Mouse (Mus musculus): ENCODE data around the gene Mlxipl.

Gene Mlxipl

GRCm38 (mm10) chr5:135079578-135079977 lies 10.1 kb upstream of the Mlxipl start:
- no peak for DNase-seq (ENCODE audit: low read depth, low spot score)

GRCm38 (mm10) chr5:135080539-135080938 lies 9.2 kb upstream of the Mlxipl start:
- DNase-seq (ENCODE audit: low read depth, low spot score), result no peak

GRCm38 (mm10) chr5:135086871-135087270 lies 2.8 kb upstream of the Mlxipl start:
- no peak for DNase-seq (ENCODE audit: low read depth, low spot score)

GRCm38 (mm10) chr5:135100981-135101380 lies 11.3 kb downstream of the Mlxipl start:
- no peak for DNase-seq (ENCODE audit: low read depth, low spot score)

GRCm38 (mm10) chr5:135103999-135104660 lies 14.4 kb downstream of the Mlxipl start:
- DNase-seq (ENCODE audit: low read depth, low spot score), result no peak

GRCm38 (mm10) chr5:135106758-135107256 lies 17.1 kb downstream of the Mlxipl start:
- peak; percentile 65 for DNase-seq (ENCODE audit: low read depth, low spot score)

- peak; percentile 24 for DNase-seq (ENCODE audit: low read depth, low spot score)
Measured at GRCm38 (mm10) chr5:135107521-135108501, 18.1 kb downstream of the Mlxipl start.

GRCm38 (mm10) chr5:135109017-135109416 lies 19.3 kb downstream of the Mlxipl start:
- no peak for DNase-seq (ENCODE audit: low read depth, low spot score)

GRCm38 (mm10) chr5:135109426-135109825 lies 19.7 kb downstream of the Mlxipl start:
- DNase-seq (ENCODE audit: low read depth, low spot score), result no peak

- no peak for DNase-seq (ENCODE audit: low read depth, low spot score)
Measured at GRCm38 (mm10) chr5:135109976-135110375, 20.3 kb downstream of the Mlxipl start.

- DNase-seq (ENCODE audit: low read depth, low spot score), result no peak
Measured at GRCm38 (mm10) chr5:135113782-135114181, 24.1 kb downstream of the Mlxipl start.

- no peak for DNase-seq (ENCODE audit: low read depth, low spot score)
Measured at GRCm38 (mm10) chr5:135115241-135115640, 25.6 kb downstream of the Mlxipl start.

- DNase-seq (ENCODE audit: low read depth, low spot score), result peak; percentile 56
Measured at GRCm38 (mm10) chr5:135118589-135119081, 28.9 kb downstream of the Mlxipl start.

GRCm38 (mm10) chr5:135120753-135121152 lies 31.1 kb downstream of the Mlxipl start:
- DNase-seq (ENCODE audit: low read depth, low spot score), result no peak

GRCm38 (mm10) chr5:135126121-135126520 lies 36.4 kb downstream of the Mlxipl start:
- DNase-seq (ENCODE audit: low read depth, low spot score), result no peak

- no peak for DNase-seq (ENCODE audit: low read depth, low spot score)
Measured at GRCm38 (mm10) chr5:135127669-135128068, 38.0 kb downstream of the Mlxipl start.

GRCm38 (mm10) chr5:135129747-135130146 lies 40.1 kb downstream of the Mlxipl start:
- DNase-seq (ENCODE audit: low read depth, low spot score), result no peak

- DNase-seq (ENCODE audit: low read depth, low spot score), result no peak
Measured at GRCm38 (mm10) chr5:135133736-135134405, 44.2 kb downstream of the Mlxipl start.

- DNase-seq (ENCODE audit: low read depth, low spot score), result peak; percentile 20
Measured at GRCm38 (mm10) chr5:135134534-135134933, 44.8 kb downstream of the Mlxipl start.

- no peak for DNase-seq (ENCODE audit: low read depth, low spot score)
Measured at GRCm38 (mm10) chr5:135139881-135140280, 50.2 kb downstream of the Mlxipl start.

- no peak for DNase-seq (ENCODE audit: low read depth, low spot score)
Measured at GRCm38 (mm10) chr5:135144469-135144868, 54.8 kb downstream of the Mlxipl start.

GRCm38 (mm10) chr5:135145532-135145931 lies 55.8 kb downstream of the Mlxipl start:
- no peak for DNase-seq (ENCODE audit: low read depth, low spot score)

All from retina, postnatal 7 days (tissue).